Mouse (Mus musculus) myocyte (in vitro differentiated cells): ENCODE results near the gene Ghrh.

Source experiments
- CEBPB ChIP-seq: IDR thresholded peaks from 2 replicates; pipeline ENCODE4 v1.6.1; 2011; ENCODE audit warnings: mild to moderate bottlenecking, moderate library complexity; ENCODE audit not compliant: poor library complexity, insufficient read depth, severe bottlenecking
- E2F4 ChIP-seq: IDR thresholded peaks from one replicate; pipeline ENCODE4 v1.6.1; 2011; ENCODE audit warnings: mild to moderate bottlenecking, control low read depth, moderate library complexity; ENCODE audit not compliant: insufficient read depth
- MAX ChIP-seq: IDR thresholded peaks from one replicate; pipeline ENCODE4 v1.6.1; 2011; ENCODE audit warnings: low read depth, mild to moderate bottlenecking, control low read depth
- MYOD1 ChIP-seq, 3 experiments: IDR thresholded peaks; one replicate each; pipeline ENCODE4 v1.6.1; 2011; ENCODE audit warnings: control low read depth in 2 of 3, low read depth in 2 of 3, mild to moderate bottlenecking in 2 of 3, moderate library complexity in 1 of 3; ENCODE audit not compliant: insufficient read length in 2 of 3, control insufficient read depth in 1 of 3
- MYOG ChIP-seq, 3 experiments: IDR thresholded peaks; one replicate each; pipeline ENCODE4 v1.6.1; 2011; ENCODE audit warnings: control low read depth in 2 of 3, low read depth in 2 of 3, mild to moderate bottlenecking in 2 of 3; ENCODE audit not compliant: insufficient read length in 2 of 3, control insufficient read depth in 1 of 3, insufficient read depth in 1 of 3
- POLR2A ChIP-seq: IDR thresholded peaks from one replicate; pipeline ENCODE4 v1.6.1; 2011; ENCODE audit warnings: low read depth, mild to moderate bottlenecking, control low read depth, moderate library complexity; ENCODE audit not compliant: insufficient read length
- POLR2AphosphoS2 ChIP-seq: IDR thresholded peaks from one replicate; pipeline ENCODE4 v1.6.1; 2011; ENCODE audit warnings: low read depth, control low read depth; ENCODE audit not compliant: insufficient read length
- REST ChIP-seq: IDR thresholded peaks from one replicate; pipeline ENCODE4 v1.6.1; 2011; ENCODE audit warnings: mild to moderate bottlenecking, control low read depth, moderate library complexity; ENCODE audit not compliant: insufficient read depth, insufficient read length
- SRF ChIP-seq: IDR thresholded peaks from one replicate; pipeline ENCODE4 v1.6.1; 2011; ENCODE audit warnings: low read depth; ENCODE audit not compliant: control insufficient read depth, insufficient read length
- TCF12 ChIP-seq: IDR thresholded peaks from one replicate; pipeline ENCODE4 v1.6.1; 2011; ENCODE audit warnings: mild to moderate bottlenecking, control low read depth; ENCODE audit not compliant: poor library complexity, insufficient read depth, severe bottlenecking
- TCF3 ChIP-seq: IDR thresholded peaks from one replicate; pipeline ENCODE4 v1.6.1; 2011; ENCODE audit warnings: low read depth, control low read depth; ENCODE audit not compliant: insufficient read length
- USF1 ChIP-seq: IDR thresholded peaks from one replicate; pipeline ENCODE4 v1.6.1; 2011; ENCODE audit warnings: low read depth, mild to moderate bottlenecking, control low read depth, moderate library complexity

DNA sequence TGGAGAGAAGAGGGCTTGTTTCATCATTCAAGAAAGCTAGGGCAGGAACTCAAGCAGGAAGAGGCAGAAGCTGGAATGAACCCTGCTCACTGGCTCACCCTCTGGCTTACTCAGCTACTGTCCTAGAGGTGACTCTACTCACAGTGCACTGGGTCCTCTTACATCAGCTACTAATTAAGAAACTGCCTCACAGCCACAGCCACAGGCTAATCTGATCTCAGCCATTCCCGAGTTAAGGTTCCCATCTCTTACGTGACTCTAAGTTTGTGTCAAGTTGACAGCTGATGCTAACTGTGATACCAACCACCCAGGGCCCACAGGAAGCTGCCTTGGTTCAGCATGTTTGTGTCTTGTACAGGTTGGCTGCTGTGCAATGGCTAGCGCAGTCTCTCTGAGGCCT is 15.7 kb upstream of the Ghrh start:
- TF ChIP-seq E2F4: no peak
- no peak for TF ChIP-seq CEBPB
- no peak for TF ChIP-seq USF1
- TF ChIP-seq POLR2A: no peak
- TF ChIP-seq POLR2AphosphoS2: no peak
- no peak for TF ChIP-seq MYOG (IDR thresholded peaks at IDR 0.05; ENCODE audit: control insufficient read depth in 1 of 3, insufficient read depth in 1 of 3, insufficient read length in 2 of 3, low read depth in 2 of 3)
- no peak for TF ChIP-seq REST
- no peak for TF ChIP-seq MAX
- no peak for TF ChIP-seq MYOD1 (IDR thresholded peaks at IDR 0.05; ENCODE audit: control insufficient read depth in 1 of 3, insufficient read length in 2 of 3, low read depth in 2 of 3)
- no peak for TF ChIP-seq TCF3
- TF ChIP-seq SRF: no peak
- TF ChIP-seq TCF12: no peak
